Mouse (Mus musculus) olfactory bulb, adult 2 months (tissue): ENCODE data around the gene Lrrfip2. TPM values are rescaled to one million over a fixed set of nuclear protein-coding genes. Genes with fewer than 3 reads are reported as not detected.
A peak's percentile ranks its signal among the peaks of the same experiment; 100 is the strongest.

Experiments used
- H3K27ac ChIP-seq: fragments of 200-500 bp; 2 replicates; pipeline ENCODE4 v1.5.1; 2012; ENCODE audit warnings: low read depth, low read length; ENCODE audit not compliant: insufficient read depth
- H3K4me1 ChIP-seq: fragments of 200-500 bp; 2 replicates; pipeline ENCODE4 v1.6.1; 2012; ENCODE audit warnings: low read length; ENCODE audit not compliant: control insufficient read depth, insufficient read depth
- H3K4me3 ChIP-seq: fragments of 200-500 bp; 2 replicates; pipeline ENCODE4 v1.5.1; 2012; ENCODE audit warnings: mild to moderate bottlenecking, low read depth, low read length, moderate library complexity; ENCODE audit not compliant: insufficient read depth
- CTCF ChIP-seq: fragments of 200-500 bp; IDR thresholded peaks from 2 replicates; pipeline ENCODE4 v1.5.1; 2012; ENCODE audit warnings: low read depth, mild to moderate bottlenecking, low read length, moderate library complexity; ENCODE audit not compliant: insufficient read depth
- POLR2A ChIP-seq: fragments of 200-500 bp; IDR thresholded peaks from 2 replicates; pipeline ENCODE4 v1.6.1; 2012; ENCODE audit warnings: mild to moderate bottlenecking, low read depth, low read length, moderate library complexity; ENCODE audit not compliant: insufficient read depth
- WGBS: fragments of 180-500 bp; shearing (Covaris S2); methylation state at CpG from one replicate; pipeline ENCODE4 v1.1.7; 2018; 5-methylcytosine and 5-hydroxymethylcytosine counted together
- polyA plus RNA-seq: library from polyadenylated mRNA; stranded (reverse); fragments of >200 nt; gene quantifications from 2 replicates; pipeline ENCODE4 v1.2.4, GENCODE M21; 2012; ENCODE audit warnings: low replicate concordance; ENCODE audit not compliant: missing spikeins, insufficient read depth, insufficient read length

Lrrfip2 gene
- not detected in 2 replicates for polyA plus RNA-seq

DNA sequence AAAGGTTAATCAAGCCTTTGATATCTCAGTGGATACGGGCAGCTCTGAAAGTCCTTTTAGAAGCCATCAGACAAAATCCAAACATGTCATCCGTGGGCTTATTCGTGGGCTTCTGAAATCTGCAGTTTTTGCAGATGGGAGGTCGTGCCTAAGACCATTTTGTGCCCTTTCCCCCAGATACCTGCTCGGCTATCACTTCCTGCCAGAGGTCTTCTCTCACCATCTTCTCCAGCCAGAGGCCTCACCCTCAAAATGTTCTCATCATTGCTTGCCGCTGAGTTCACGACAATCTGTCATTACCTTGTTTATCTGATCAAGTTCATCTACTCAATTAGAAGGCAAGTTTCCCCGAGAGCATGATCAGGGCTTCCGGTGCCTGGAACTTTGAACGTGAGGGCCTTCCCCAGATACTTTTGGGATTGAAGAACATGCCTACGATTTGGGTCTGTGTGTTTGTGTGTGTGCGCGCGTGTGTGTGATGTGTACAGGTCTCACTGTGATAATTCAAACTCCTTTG lies at the start of gene Lrrfip2:
TSS of gene Lrrfip2 (plus strand) at position 467 of the 517 bp plus-strand sequence.
- WGBS: 45% methylated on average over 14 of the region's 14 CpGs
- Histone ChIP-seq H3K4me1 (0 out of 2 replicates have a peak, but pooled peaks cover 2% of the 10 kb centered on the region), H3K27ac (no peak within 1 kb of the TSS; the same call in 1 of the 2 replicates), H3K4me3 (peak within 1 kb of the TSS; percentile 75)
- TF ChIP-seq POLR2A (no peak), CTCF (no peak)

DNA sequence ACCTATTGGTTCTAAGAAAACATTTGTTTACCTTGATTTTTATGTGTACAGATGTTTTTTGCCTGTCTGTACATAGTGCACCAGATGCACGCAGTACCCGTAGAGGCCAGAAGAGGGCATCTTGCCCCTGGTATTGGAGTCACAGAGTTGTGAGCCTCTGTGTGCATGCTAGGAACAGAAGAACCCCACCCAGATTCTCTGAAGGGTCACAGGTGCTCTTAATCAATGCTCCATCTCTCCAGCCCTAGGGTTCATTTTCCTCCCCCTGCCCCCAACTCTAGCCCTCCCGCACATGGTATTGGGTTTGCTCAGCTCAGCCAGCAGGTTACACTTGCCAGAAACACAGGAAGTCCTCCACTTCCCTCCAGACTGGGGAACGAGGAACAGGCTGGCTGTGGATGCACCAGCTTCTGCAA lies 46.8 kb upstream of the Lrrfip2 start:
- H3K4me3 ChIP-seq: no peak overlapping the region
- no peak overlapping the region for H3K27ac ChIP-seq
- H3K4me1 ChIP-seq: no peaks in the 10 kb centered on the region
- 44% methylated on average over 4 of the region's 4 CpGs for WGBS
- TF ChIP-seq POLR2A (no peak), CTCF (no peak)

DNA sequence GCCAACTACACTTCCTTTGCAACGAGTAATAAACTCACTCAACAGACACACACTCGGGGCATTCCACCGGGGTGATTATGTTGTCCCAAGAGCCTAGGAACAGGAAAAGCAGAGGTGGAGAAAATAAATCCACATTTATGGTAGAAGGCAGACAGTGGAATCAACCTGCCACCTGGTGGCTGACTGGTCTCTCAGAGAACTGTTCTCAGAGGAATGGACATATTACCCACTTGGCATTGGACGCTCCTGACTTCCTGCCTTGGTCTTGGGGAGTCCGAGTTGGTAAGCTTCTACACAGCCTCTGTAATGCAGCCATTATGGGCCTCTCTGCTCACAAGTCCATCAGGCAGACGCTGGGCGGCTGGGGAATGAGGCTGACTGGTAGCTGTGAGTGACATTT lies 45.2 kb upstream of the Lrrfip2 start:
- WGBS: 52% methylated on average over 7 of the region's 7 CpGs
- Histone ChIP-seq H3K4me3 (no peak overlapping the region), H3K27ac (no peak overlapping the region), H3K4me1 (no peaks in the 10 kb centered on the region)
- TF ChIP-seq CTCF: no peak
- TF ChIP-seq POLR2A: no peak

DNA sequence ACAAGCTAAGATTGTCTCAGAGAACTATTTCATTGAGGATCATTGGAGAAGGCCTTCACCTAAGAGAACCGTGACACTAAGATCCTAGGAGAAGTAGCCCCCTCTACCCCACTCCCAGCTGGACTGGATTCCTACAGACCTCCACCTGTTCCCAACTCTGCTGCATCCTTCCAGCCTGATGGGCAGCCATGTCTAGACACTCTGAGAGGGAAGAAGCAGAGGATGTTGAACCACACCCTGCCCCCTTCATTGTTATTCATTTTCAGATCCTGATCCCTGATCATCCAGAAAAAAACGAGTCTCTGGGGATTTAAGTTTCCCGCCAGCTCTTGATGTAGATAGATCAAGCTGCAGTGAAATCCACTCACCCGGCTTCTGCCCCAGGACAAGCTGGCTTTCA lies 44.4 kb upstream of the Lrrfip2 start:
- no peak for TF ChIP-seq POLR2A
- no peak for TF ChIP-seq CTCF
- Histone ChIP-seq H3K27ac (no peak overlapping the region), H3K4me1 (no peaks in the 10 kb centered on the region), H3K4me3 (no peak overlapping the region)
- 82% methylated on average over 4 of the region's 4 CpGs for WGBS

DNA sequence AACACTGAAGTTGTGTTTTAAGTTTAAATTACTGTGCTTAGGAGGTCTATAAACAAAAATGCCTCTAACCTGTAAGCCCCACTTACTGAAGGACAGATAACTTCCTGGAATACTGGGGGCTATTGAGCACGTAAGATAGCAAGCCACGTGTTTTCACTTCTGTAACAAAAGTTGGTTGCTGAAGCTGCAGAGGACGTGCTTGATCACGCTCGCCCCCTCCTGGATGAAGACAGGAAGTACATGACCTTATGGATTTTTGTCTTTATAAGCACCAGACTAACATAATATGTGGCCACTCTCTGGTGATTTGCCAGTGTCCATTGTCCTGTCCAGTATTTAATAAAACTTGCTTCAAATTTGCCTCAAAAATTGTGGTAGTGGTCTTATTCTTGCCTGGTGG lies 39.6 kb upstream of the Lrrfip2 start:
- Histone ChIP-seq H3K4me3 (no peak overlapping the region), H3K4me1 (0 out of 2 replicates have a peak, but pooled peaks cover 3% of the 10 kb centered on the region), H3K27ac (no peak overlapping the region)
- WGBS: 52% methylated on average over 5 of the region's 5 CpGs
- no peak for TF ChIP-seq CTCF
- no peak for TF ChIP-seq POLR2A

DNA sequence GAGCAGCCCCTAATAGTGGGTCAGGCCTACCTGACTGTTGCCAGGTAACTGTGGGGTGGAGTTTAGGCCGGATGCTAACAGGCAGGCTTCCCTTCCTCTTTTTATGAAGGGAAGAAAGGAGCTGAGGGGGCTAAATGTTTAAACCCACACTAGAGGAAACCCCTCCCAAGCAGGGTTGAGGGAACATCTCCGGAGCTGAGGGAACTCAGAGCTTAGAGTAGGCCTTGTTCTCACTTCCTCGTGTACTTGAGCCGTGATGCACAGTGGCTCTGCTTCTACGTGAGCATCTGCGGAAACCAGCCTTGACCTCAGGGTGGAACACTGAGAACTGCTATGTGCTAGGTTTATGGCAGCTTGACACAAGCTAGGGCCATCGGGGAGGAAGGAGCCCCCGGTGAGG lies 36.6 kb upstream of the Lrrfip2 start:
- 95% methylated on average over 8 of the region's 8 CpGs for WGBS
- H3K4me1 ChIP-seq: 0 out of 2 replicates have a peak, but pooled peaks cover 3% of the 10 kb centered on the region
- TF ChIP-seq POLR2A: no peak
- TF ChIP-seq CTCF: no peak
- no peak overlapping the region for H3K27ac ChIP-seq
- H3K4me3 ChIP-seq: no peak overlapping the region

DNA sequence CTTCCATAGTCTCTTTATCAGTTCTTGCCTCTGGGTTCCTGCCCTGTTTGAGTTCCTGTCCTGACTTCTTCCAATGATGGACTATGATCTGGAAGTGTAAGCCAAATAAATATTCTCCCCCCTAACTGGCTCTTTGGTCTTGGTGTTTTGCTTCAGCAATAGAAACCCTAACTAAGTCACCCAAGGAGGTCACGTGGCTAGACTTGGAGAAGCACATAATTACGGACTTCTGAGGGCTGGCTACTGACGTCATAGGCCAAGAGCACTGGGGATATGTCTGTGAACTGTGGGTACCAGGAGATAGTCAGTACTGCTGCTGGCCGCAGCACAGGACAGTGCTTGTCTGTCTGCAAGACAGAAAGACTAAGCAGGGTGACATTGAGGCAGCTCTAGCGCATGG lies 35.6 kb upstream of the Lrrfip2 start:
- 81% methylated on average over 5 of the region's 5 CpGs for WGBS
- Histone ChIP-seq H3K4me3 (no peak overlapping the region), H3K27ac (no peak overlapping the region), H3K4me1 (0 out of 2 replicates have a peak, but pooled peaks cover 3% of the 10 kb centered on the region)
- TF ChIP-seq CTCF (no peak), POLR2A (no peak)

DNA sequence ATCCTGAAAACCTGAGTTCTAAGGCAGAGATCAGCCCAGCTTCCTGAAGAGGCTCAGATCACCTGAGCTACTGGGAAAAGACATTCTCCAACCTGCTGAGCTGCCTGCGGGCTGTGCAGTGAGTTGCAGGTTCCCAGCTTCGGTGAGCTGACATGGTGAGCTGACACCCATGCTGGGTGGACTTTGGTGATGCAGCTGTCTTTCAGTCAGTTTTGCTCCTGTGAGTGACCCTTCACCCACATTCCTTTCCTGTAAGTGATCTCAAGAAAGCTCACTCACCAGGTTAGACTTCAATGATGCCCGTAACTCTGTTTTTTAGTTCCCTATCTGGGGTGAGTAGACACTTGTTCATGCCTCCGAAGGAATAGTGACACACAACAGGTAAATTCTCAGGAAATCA lies 32.1 kb upstream of the Lrrfip2 start:
- WGBS: 69% methylated on average over 4 of the region's 4 CpGs

DNA sequence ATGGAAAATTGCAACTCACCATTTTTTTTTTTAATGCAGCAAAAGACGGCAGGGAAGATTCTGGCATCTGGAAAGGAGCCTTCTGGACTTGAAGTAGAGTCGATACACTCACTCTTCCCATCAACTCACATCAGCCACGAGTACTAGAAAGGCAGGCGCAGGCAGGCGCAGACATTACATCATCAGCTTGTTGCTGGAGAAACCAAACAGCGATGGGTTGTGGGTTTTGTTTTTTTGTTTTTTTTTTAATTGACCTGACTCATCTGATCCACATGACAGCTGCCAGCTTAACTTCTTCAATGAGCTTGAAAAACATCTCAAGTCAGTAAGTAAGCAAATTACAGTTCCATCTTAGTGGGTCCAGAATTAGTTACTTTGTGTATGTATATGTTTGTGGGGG lies 31.3 kb upstream of the Lrrfip2 start:
- Histone ChIP-seq H3K4me1 (0 out of 2 replicates have a peak, but pooled peaks cover 3% of the 10 kb centered on the region), H3K4me3 (no peak overlapping the region), H3K27ac (no peak overlapping the region)
- TF ChIP-seq CTCF: no peak
- TF ChIP-seq POLR2A: no peak
- 66% methylated on average over 6 of the region's 6 CpGs for WGBS

More for the DNA sequence above, 32.1 kb upstream of the Lrrfip2 start:
- H3K27ac ChIP-seq: no peak overlapping the region
- no peak overlapping the region for H3K4me3 ChIP-seq
- 0 out of 2 replicates have a peak, but pooled peaks cover 3% of the 10 kb centered on the region for H3K4me1 ChIP-seq
- no peak for TF ChIP-seq POLR2A
